Mouse (Mus musculus) midbrain, embryonic 14.5 days (tissue): ENCODE measurements at regions not wholly inside any gene's neighbourhood (a gene's known extent, or its start where the extent isn't known, plus 50 kb on each side); places are given as distances from the start of the nearest gene placed in this dataset.

Experiments used
- ATAC-seq: fragments of 200-750 bp; cut with Nextera tagmentation; 2 replicates; pipeline ENCODE4 v1.8.0; 2017; ENCODE audit warnings: moderate number of reproducible peaks, moderate library complexity; ENCODE audit not compliant: low FRiP score, low TSS enrichment
- DNase-seq: peaks from one replicate; pipeline ENCODE4 v3.0.0-alpha.2; 2015
- H3K27ac ChIP-seq: fragments of 300-500 bp; sonication (generic); replicated peaks from 2 replicates; pipeline ENCODE4 v1.5.1; 2014; ENCODE audit warnings: mild to moderate bottlenecking, low read depth, low read length, moderate library complexity
- H3K27me3 ChIP-seq: fragments of 300-500 bp; sonication (generic); 2 replicates; pipeline ENCODE4 v1.6.1; 2014; ENCODE audit warnings: low read length, control low read depth, mixed read lengths; ENCODE audit not compliant: control insufficient read depth, insufficient read depth
- H3K36me3 ChIP-seq: fragments of 300-500 bp; sonication (generic); 2 replicates; pipeline ENCODE4 v1.6.1; 2014; ENCODE audit warnings: low read length, control low read depth; ENCODE audit not compliant: control insufficient read depth, insufficient read depth
- H3K4me1 ChIP-seq: fragments of 300-500 bp; sonication (generic); 2 replicates; pipeline ENCODE4 v1.6.1; 2014; ENCODE audit warnings: mild to moderate bottlenecking, antibody characterized with exemption, low read length, control low read depth; ENCODE audit not compliant: control insufficient read depth, insufficient read depth
- H3K4me2 ChIP-seq: fragments of 300-500 bp; sonication (generic); 2 replicates; pipeline ENCODE4 v1.6.1; 2014; ENCODE audit warnings: mild to moderate bottlenecking, low read length, moderate library complexity
- H3K4me3 ChIP-seq: fragments of 300-500 bp; sonication (generic); replicated peaks from 2 replicates; pipeline ENCODE4 v1.5.1; 2014; ENCODE audit warnings: low read depth, low read length
- H3K9ac ChIP-seq: fragments of 300-500 bp; sonication (generic); replicated peaks from 2 replicates; pipeline ENCODE4 v1.6.1; 2014; ENCODE audit warnings: mild to moderate bottlenecking, low read length, moderate library complexity
- H3K9me3 ChIP-seq: fragments of 300-500 bp; sonication (generic); 2 replicates; pipeline ENCODE4 v1.6.1; 2016; ENCODE audit warnings: low read length, control low read depth, mixed read lengths; ENCODE audit not compliant: control insufficient read depth
- WGBS: fragments of 180-500 bp; shearing (Covaris S2); extraction: QIAGEN DNeasy Blood & Tissue Kit; methylation state at CpG from one replicate; pipeline ENCODE4 v1.1.7; 2014; 5-methylcytosine and 5-hydroxymethylcytosine counted together

- Histone ChIP-seq H3K9ac (no peak overlapping the region), H3K27ac (no peak overlapping the region), H3K9me3 (no peaks in the 10 kb centered on the region), H3K4me2 (no peak overlapping the region), H3K27me3 (no peaks in the 10 kb centered on the region), H3K4me3 (no peak overlapping the region), H3K36me3 (no peaks in the 10 kb centered on the region), H3K4me1 (0 out of 2 replicates have a peak, but pooled peaks cover 4% of the 10 kb centered on the region)
- DNase-seq = peak; percentile 16
- 20% methylated on average over 6 of the region's 6 CpGs for WGBS
- no peak for ATAC-seq
Observed at GRCm38 (mm10) chr10:72762964-72763363, 108.3 kb downstream of the Zwint start.

DNA sequence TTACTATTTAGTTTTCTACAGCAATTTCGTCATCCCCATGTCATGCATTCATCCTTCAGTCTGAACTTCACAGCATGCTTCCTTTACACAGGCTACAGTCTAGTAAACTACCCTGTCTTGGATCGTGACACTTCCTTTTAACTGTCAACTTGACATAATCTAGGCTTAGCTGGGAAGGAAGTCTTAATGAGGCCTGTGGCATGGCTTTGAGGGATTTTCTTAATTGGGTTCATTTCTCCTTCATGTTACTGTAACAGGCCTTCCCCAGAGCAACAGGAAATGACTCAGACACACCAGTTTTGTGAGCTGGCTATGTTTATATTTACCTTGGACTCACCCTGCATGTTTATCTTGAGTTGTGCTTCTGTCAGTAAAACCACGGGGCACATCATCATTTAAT, 123.7 kb downstream of the Zwint start:
- 47% methylated on average over 3 of the region's 3 CpGs for WGBS
- no peak overlapping the region for H3K9ac ChIP-seq

GRCm38 (mm10) chr10:72811614-72812013, 157.0 kb downstream of the Zwint start:
- no peaks in the 10 kb centered on the region for H3K27me3 ChIP-seq
- H3K9ac ChIP-seq = no peak overlapping the region
- no peak for ATAC-seq
- no peak overlapping the region for H3K27ac ChIP-seq
- H3K9me3 ChIP-seq = no peaks in the 10 kb centered on the region
- no peaks in the 10 kb centered on the region for H3K4me1 ChIP-seq
- 76% methylated on average over 8 of the region's 8 CpGs for WGBS
- H3K4me2 ChIP-seq = no peak overlapping the region
- no peaks in the 10 kb centered on the region for H3K36me3 ChIP-seq
- no peak overlapping the region for H3K4me3 ChIP-seq
- DNase-seq = peak; percentile 9

More for the DNA sequence above, 123.7 kb downstream of the Zwint start:
- DNase-seq = no peak
- Histone ChIP-seq H3K4me1 (no peaks in the 10 kb centered on the region), H3K27ac (no peak overlapping the region), H3K27me3 (no peaks in the 10 kb centered on the region), H3K36me3 (no peaks in the 10 kb centered on the region), H3K9me3 (no peaks in the 10 kb centered on the region), H3K4me2 (no peak overlapping the region), H3K4me3 (no peak overlapping the region)
- ATAC-seq = no peak

GRCm38 (mm10) chr10:72847358-72848082, 192.9 kb downstream of the Zwint start:
- ATAC-seq (no peak), DNase-seq (no peak)
- Histone ChIP-seq H3K36me3 (no peaks in the 10 kb centered on the region), H3K4me3 (no peak overlapping the region), H3K9me3 (no peaks in the 10 kb centered on the region), H3K27ac (no peak overlapping the region), H3K27me3 (no peaks in the 10 kb centered on the region), H3K9ac (no peak overlapping the region), H3K4me1 (no peaks in the 10 kb centered on the region), H3K4me2 (no peak overlapping the region)
- 65% methylated on average over 1 of the region's 1 CpGs for WGBS

DNA sequence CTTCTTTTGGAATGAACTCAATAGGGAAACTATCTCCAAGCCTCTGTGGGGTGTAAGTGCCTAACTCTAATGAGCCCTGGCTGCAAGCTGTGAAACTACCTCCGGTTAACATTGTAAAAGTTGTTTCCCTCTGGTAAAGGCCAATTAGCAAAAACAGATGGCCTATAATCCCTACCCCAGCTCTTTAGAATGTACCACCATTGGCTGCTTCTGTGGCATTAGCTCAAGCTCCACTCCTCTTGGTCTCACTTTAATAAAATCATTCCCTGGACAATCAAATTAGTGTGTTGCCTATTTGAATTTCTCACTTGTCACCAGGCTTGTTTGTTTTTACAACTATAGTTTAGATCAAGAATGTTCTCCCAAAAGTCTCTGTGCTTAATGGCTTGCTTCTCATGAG, 213.3 kb downstream of the Zwint start:
- Histone ChIP-seq H3K4me3 (no peak overlapping the region), H3K9me3 (no peaks in the 10 kb centered on the region), H3K36me3 (no peaks in the 10 kb centered on the region), H3K27me3 (no peaks in the 10 kb centered on the region), H3K27ac (no peak overlapping the region), H3K4me2 (no peak overlapping the region), H3K4me1 (no peaks in the 10 kb centered on the region), H3K9ac (no peak overlapping the region)
- DNase-seq (no peak), ATAC-seq (no peak)
- WGBS = 61% methylated on average over 1 of the region's 1 CpGs
